Mouse (Mus musculus): Measurements from ENCODE around the gene Pilrb1. TPM values are rescaled to one million over a fixed set of nuclear protein-coding genes. Genes with fewer than 3 reads are reported as not detected.

Gene Pilrb1
- polyA plus RNA-seq, 1 experiment = 1.5 TPM

DNA sequence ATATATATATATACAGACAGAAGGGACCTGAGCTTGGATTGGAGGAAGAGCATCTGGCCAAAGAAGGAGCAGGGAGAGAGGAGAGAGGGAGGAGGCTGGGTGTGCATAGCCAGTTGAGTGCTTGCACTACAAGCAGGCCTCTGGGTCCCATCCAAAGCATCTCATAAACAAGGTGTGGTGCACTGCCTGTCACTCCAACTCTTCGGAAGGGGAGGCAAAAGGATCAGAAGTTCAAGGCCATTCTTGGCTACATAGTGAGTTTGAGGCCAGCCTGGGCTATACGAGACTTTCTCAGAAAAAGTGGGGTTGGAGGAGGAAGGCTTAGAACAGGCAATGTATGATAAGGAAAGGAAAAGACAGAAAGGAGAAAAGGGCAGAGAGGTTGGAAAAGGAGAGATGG is 31.9 kb downstream of the Pilrb1 start:
- DNase-seq = no peak

DNA sequence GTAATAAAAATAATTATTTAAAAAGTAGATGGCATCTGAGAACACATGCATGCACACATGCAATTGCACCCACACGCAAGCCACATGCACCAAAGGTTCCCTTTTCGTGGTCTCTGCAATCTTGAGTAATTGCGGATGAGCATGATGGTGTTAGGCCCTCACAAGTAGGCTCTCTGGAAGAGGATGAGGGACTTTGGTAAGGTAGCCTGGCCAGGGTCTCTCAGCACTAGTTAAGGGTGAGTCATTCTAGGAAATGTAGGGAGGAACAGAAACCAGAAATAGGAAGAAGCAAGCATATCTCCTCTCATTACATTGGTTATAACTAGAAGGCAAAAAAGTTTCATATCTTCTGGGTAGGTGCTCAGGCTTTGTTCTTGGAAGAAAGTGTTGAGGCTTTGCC is 32.9 kb downstream of the Pilrb1 start:
- TF ChIP-seq CTCF (conservative IDR thresholded peaks at IDR 0.05; ENCODE audit: insufficient read depth, insufficient read length, low read depth, low read length) = no peak
- no peak for TF ChIP-seq POLR2A (IDR thresholded peaks at IDR 0.05; ENCODE audit: low read depth, low read length)
- no peak for DNase-seq
- WGBS = 92% methylated on average over 3 of the region's 3 CpGs
- Histone ChIP-seq H3K27me3 (replicated peaks; ENCODE audit: control insufficient read depth, insufficient read depth, low read length) (no peaks in the 10 kb centered on the region), H3K4me1 (ENCODE audit: control insufficient read depth, insufficient read depth, low read length) (no peaks in the 10 kb centered on the region), H3K27ac (ENCODE audit: insufficient read depth, low read depth, low read length) (no peak overlapping the region), H3K36me3 (ENCODE audit: control insufficient read depth, insufficient read depth, low read length) (no peaks in the 10 kb centered on the region), H3K4me3 (ENCODE audit: insufficient read depth, low read depth, low read length) (no peak overlapping the region)

More for the DNA sequence above, 31.9 kb downstream of the Pilrb1 start:
- no peak overlapping the region for H3K4me3 ChIP-seq (ENCODE audit: insufficient read depth, low read depth, low read length)
- no peaks in the 10 kb centered on the region for H3K36me3 ChIP-seq (ENCODE audit: control insufficient read depth, insufficient read depth, low read length)
- WGBS = 82% methylated on average over 2 of the region's 2 CpGs
- TF ChIP-seq CTCF (conservative IDR thresholded peaks at IDR 0.05; ENCODE audit: insufficient read depth, insufficient read length, low read depth, low read length) = no peak
- TF ChIP-seq POLR2A (IDR thresholded peaks at IDR 0.05; ENCODE audit: low read depth, low read length) = no peak
- no peak overlapping the region for H3K27ac ChIP-seq (ENCODE audit: insufficient read depth, low read depth, low read length)
- no peaks in the 10 kb centered on the region for H3K4me1 ChIP-seq (ENCODE audit: control insufficient read depth, insufficient read depth, low read length)
- no peaks in the 10 kb centered on the region for H3K27me3 ChIP-seq (replicated peaks; ENCODE audit: control insufficient read depth, insufficient read depth, low read length)

DNA sequence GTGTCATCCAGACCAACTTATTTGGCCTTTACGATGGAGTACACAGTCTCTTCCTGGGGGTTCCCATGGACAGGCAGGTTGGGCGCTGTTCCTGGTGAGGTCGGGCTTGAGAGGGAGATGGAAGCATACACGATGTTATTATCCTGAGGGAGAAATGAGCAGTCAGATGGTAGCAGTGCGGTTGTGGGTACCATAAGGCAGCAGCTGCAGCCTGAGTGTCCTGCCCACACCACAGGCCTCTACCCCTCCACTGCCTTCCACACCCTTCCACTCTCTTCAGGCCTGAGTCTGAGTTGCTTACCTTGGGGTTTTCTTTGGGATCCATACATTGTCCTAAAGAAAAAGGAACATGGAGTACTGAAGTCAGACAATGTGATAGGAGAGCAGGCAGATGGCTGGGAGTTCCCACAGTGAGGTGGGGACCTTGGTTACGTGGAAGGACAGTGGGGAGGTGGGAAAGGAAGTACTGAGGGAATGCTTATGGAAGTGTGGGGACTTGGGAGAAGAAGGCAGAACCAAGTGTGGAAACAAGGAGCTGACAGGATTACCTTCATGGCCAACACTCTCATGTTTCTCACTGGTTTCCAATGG is 34.4 kb downstream of the Pilrb1 start:
- H3K36me3 ChIP-seq (ENCODE audit: control insufficient read depth, insufficient read depth, low read length) = no peaks in the 10 kb centered on the region
- H3K4me3 ChIP-seq (ENCODE audit: insufficient read depth, low read depth, low read length) = no peak overlapping the region
- 90% methylated on average over 6 of the region's 6 CpGs for WGBS
- no peaks in the 10 kb centered on the region for H3K4me1 ChIP-seq (ENCODE audit: control insufficient read depth, insufficient read depth, low read length)
- TF ChIP-seq POLR2A (IDR thresholded peaks at IDR 0.05; ENCODE audit: low read depth, low read length) (no peak), CTCF (conservative IDR thresholded peaks at IDR 0.05; ENCODE audit: insufficient read depth, insufficient read length, low read depth, low read length) (no peak)
- no peak for DNase-seq
- H3K27ac ChIP-seq (ENCODE audit: insufficient read depth, low read depth, low read length) = no peak overlapping the region
- H3K27me3 ChIP-seq (replicated peaks; ENCODE audit: control insufficient read depth, insufficient read depth, low read length) = no peaks in the 10 kb centered on the region

DNA sequence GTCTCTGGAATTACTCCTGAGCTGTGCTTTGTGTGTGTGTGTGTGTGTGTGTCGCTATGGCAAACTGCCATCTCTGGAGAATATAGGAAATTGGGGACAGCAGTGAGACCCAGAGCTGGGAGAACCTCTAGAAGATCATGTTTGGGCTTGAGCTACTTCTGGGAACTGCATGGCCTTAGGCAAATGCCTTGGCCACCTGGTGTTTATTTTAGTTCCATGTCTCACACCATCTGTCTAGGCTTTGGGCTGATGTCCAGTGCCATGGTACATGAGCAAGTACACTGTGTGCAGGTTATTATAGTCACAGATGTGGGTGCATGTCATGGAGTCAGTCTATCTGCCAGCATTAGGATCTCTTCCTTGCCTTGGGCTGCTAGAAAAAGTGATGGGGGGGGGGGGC is 35.3 kb downstream of the Pilrb1 start:
- Histone ChIP-seq H3K27me3 (replicated peaks; ENCODE audit: control insufficient read depth, insufficient read depth, low read length) (no peaks in the 10 kb centered on the region), H3K4me3 (ENCODE audit: insufficient read depth, low read depth, low read length) (no peak overlapping the region), H3K36me3 (ENCODE audit: control insufficient read depth, insufficient read depth, low read length) (no peaks in the 10 kb centered on the region), H3K4me1 (ENCODE audit: control insufficient read depth, insufficient read depth, low read length) (no peaks in the 10 kb centered on the region), H3K27ac (ENCODE audit: insufficient read depth, low read depth, low read length) (no peak overlapping the region)
- 94% methylated on average over 1 of the region's 1 CpGs for WGBS
- no peak for DNase-seq
- TF ChIP-seq POLR2A (IDR thresholded peaks at IDR 0.05; ENCODE audit: low read depth, low read length) (no peak), CTCF (conservative IDR thresholded peaks at IDR 0.05; ENCODE audit: insufficient read depth, insufficient read length, low read depth, low read length) (no peak)

DNA sequence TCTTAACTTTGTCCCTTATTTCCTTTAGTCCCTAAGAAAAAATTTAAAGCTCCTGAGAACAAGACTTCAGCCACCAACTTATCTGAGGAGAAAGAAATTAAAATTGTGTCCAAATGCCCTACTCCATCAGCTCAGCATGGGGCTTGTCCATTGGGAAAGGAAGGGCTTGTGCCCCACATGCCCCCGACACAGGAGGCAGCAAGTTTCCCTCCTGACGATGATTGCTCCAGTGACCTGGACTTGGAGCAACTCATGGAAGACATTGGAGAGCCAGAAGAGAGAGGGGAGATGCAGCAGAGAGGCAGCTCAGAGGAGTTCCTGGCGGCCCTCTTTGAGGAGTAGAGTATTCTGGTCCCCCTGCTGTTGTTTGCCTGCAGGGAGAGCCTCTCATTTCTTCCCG is 35.8 kb downstream of the Pilrb1 start:
- H3K36me3 ChIP-seq (ENCODE audit: control insufficient read depth, insufficient read depth, low read length) = no peaks in the 10 kb centered on the region
- H3K4me3 ChIP-seq (ENCODE audit: insufficient read depth, low read depth, low read length) = no peak overlapping the region
- H3K4me1 ChIP-seq (ENCODE audit: control insufficient read depth, insufficient read depth, low read length) = no peaks in the 10 kb centered on the region
- 84% methylated on average over 4 of the region's 4 CpGs for WGBS
- H3K27ac ChIP-seq (ENCODE audit: insufficient read depth, low read depth, low read length) = no peak overlapping the region
- DNase-seq = no peak
- H3K27me3 ChIP-seq (replicated peaks; ENCODE audit: control insufficient read depth, insufficient read depth, low read length) = no peaks in the 10 kb centered on the region
- TF ChIP-seq CTCF (conservative IDR thresholded peaks at IDR 0.05; ENCODE audit: insufficient read depth, insufficient read length, low read depth, low read length) (no peak), POLR2A (IDR thresholded peaks at IDR 0.05; ENCODE audit: low read depth, low read length) (no peak)

DNA sequence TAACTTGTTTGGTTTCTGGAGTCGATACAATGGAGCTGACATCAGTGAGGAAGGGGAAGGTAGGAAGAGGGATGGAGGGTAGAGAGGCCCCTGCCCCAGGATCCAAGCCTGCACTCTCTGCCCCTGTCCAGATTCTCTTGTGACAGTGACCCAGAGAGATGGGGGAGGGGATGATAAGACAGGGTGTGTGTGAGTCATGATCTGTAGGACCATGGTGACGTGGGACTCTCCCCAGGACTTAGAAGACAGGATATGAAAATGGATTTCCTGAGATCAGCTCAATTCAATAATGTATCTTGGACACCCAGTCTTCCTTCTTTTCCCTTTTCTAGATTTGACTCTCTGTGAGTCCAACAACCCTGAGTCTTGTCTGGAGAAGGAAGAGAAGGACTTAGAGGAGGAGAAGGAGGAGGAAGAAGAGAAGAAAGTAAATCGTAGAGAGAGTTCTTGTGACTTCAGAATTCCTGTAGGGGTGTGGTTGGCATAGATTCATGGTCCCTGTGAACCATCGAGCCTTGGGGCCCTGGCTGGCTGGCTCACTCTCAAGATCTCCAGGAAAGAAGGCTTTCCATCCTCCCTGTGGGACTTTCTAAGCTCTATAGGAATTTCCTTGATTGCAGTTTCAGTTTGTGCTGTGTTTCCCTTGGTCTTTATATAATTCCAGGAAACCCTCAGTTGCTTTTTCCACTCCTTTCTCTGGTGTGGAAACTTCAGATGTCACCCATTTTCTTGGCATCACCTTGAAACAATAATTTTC is 40.3 kb downstream of the Pilrb1 start:
- no peaks in the 10 kb centered on the region for H3K27me3 ChIP-seq (replicated peaks; ENCODE audit: control insufficient read depth, insufficient read depth, low read length)
- no peak for DNase-seq

DNA sequence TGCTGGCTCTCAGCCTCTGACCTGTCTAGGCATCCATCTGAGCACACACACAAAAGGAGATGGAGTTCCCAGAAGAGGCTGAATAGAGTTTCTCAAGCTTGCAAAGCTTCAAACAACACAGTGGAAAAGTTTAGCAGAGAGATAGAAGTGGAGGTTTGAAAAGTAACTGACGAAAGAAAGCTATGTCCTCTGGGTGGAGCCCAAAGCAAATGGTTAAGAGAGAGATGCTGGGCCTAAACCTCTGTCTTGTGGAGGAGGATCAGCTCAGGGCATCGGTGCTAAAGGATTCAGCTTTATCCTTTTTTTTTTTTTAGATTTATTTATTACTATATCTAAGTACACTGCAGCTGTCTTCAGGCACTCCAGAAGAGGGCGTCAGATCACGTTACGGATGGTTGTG is 49.6 kb downstream of the Pilrb1 start:
- Histone ChIP-seq H3K4me3 (ENCODE audit: insufficient read depth, low read depth, low read length) (no peak overlapping the region), H3K27me3 (replicated peaks; ENCODE audit: control insufficient read depth, insufficient read depth, low read length) (no peaks in the 10 kb centered on the region; the same call in 1 of the 2 replicates), H3K36me3 (ENCODE audit: control insufficient read depth, insufficient read depth, low read length) (no peaks in the 10 kb centered on the region), H3K4me1 (ENCODE audit: control insufficient read depth, insufficient read depth, low read length) (no peaks in the 10 kb centered on the region), H3K27ac (ENCODE audit: insufficient read depth, low read depth, low read length) (no peak overlapping the region)
- no peak for TF ChIP-seq CTCF (conservative IDR thresholded peaks at IDR 0.05; ENCODE audit: insufficient read depth, insufficient read length, low read depth, low read length)
- no peak for TF ChIP-seq POLR2A (IDR thresholded peaks at IDR 0.05; ENCODE audit: low read depth, low read length)
- 90% methylated on average over 5 of the region's 5 CpGs for WGBS
- no peak for DNase-seq

More for the DNA sequence above, 40.3 kb downstream of the Pilrb1 start:
- no peak overlapping the region for H3K27ac ChIP-seq (ENCODE audit: insufficient read depth, low read depth, low read length)
- no peaks in the 10 kb centered on the region for H3K36me3 ChIP-seq (ENCODE audit: control insufficient read depth, insufficient read depth, low read length)
- no peak overlapping the region for H3K4me3 ChIP-seq (ENCODE audit: insufficient read depth, low read depth, low read length)
- no peak for TF ChIP-seq CTCF (conservative IDR thresholded peaks at IDR 0.05; ENCODE audit: insufficient read depth, insufficient read length, low read depth, low read length)
- TF ChIP-seq POLR2A (IDR thresholded peaks at IDR 0.05; ENCODE audit: low read depth, low read length) = no peak
- WGBS = 60% methylated on average over 4 of the region's 4 CpGs
- H3K4me1 ChIP-seq (ENCODE audit: control insufficient read depth, insufficient read depth, low read length) = no peaks in the 10 kb centered on the region

Measured in kidney, adult 2 months (tissue).